29 mouse cellular contexts compared by ENCODE assay signal in the genomic region with DNA sequence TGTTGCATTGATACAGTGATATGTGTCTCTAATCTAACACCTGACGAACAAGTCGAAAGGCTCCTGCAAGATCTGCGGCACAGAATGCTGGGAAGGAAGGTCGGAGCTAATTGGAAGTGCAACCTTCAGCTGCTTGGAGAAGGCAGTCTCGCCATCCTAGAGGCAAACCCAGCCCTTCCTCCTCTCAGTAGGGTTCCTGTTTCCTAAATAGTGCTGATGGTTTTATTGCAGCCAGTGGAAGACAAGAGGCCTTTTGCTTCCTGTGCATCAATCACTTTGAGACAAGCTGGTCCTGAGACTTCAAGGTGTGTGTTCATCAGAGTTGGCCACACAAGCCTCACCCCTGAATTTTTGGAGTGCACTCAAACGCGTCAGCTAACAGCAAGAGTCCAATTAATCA.
A peak's percentile ranks its signal among the peaks of the same experiment; 100 is the strongest.
DNase-seq lines count a peak whose midpoint lies in the region; ATAC-seq and TF ChIP-seq lines count a peak whose summit lies in the region.
"Had no signal": no experiment of that assay in that cellular context is flagged by ENCODE, and none has a peak within 500 bp of the region (broad histone marks: within the 10 kb centered on the region; RNA-seq: fewer than 3 reads in every experiment).

No protein-coding gene starts in this region.

- ATAC-seq in hindbrain, embryonic 16.5 days: 0 out of 2 replicates have a peak, but pooled peaks have one; percentile 17
- no peak for ATAC-seq in limb, embryonic 11.5 days (ENCODE audit: insufficient number of reproducible peaks, low FRiP score, low TSS enrichment, low read depth)
- ATAC-seq: activated CD4-positive, CD25-positive, alpha-beta regulatory T cell, adult 4 months; forebrain, embryonic 13.5 days had no signal

- no peak overlapping the region for H3K27ac ChIP-seq in hindbrain, embryonic 16.5 days (ENCODE audit: low read depth, low read length)
- no peak overlapping the region for H3K27ac ChIP-seq in hindbrain, embryonic 10.5 days
- H3K27ac ChIP-seq in ES-E14 (ENCODE audit: insufficient read depth, low read depth, low read length, poor library complexity, severe bottlenecking): no peak overlapping the region
- 0 out of 2 replicates have a peak overlapping the region, but pooled peaks have one; percentile 52 for H3K27ac ChIP-seq in limb, embryonic 11.5 days (replicated peaks; ENCODE audit: low read depth, low read length)
- H3K27ac ChIP-seq: forebrain, embryonic 13.5 days; heart, adult 2 months; liver, embryonic 15.5 days; lung, embryonic 15.5 days; midbrain, embryonic 12.5 days; neural tube, embryonic 15.5 days; stomach, embryonic 15.5 days had no signal

- no peak overlapping the region for H3K4me2 ChIP-seq in hindbrain, embryonic 16.5 days (ENCODE audit: low read length)
- peak overlapping the region; percentile 4; the same call in 1 of the 2 replicates for H3K4me2 ChIP-seq in limb, embryonic 11.5 days (ENCODE audit: low read depth, severe bottlenecking)
- H3K4me2 ChIP-seq: embryonic facial prominence, embryonic 13.5 days; forebrain, embryonic 13.5 days; liver, embryonic 15.5 days; lung, embryonic 15.5 days; midbrain, embryonic 12.5 days; neural tube, embryonic 15.5 days; stomach, embryonic 15.5 days had no signal

- H3K27me3 ChIP-seq in hindbrain, embryonic 16.5 days (replicated peaks; ENCODE audit: control insufficient read depth, insufficient read depth, low read length): no peaks in the 10 kb centered on the region
- no peaks in the 10 kb centered on the region for H3K27me3 ChIP-seq in hindbrain, embryonic 10.5 days (ENCODE audit: insufficient read depth, poor library complexity, severe bottlenecking)
- H3K27me3 ChIP-seq in limb, embryonic 11.5 days (ENCODE audit: control insufficient read depth, insufficient read depth, low read length): no peaks in the 10 kb centered on the region
- H3K27me3 ChIP-seq: embryonic facial prominence, embryonic 13.5 days; forebrain, embryonic 13.5 days; liver, embryonic 15.5 days; lung, embryonic 15.5 days; midbrain, embryonic 12.5 days; neural tube, embryonic 15.5 days; stomach, embryonic 15.5 days had no signal

- DNase-seq in hindbrain, embryonic 10.5 days (ENCODE audit: low spot score): no peak
- peak; percentile 34 for DNase-seq in ES-E14 (ENCODE audit: low read depth, low spot score)
- DNase-seq in embryo, embryonic 9.5 days (ENCODE audit: extremely low spot score): peak; percentile 26
- peak; percentile 54 for DNase-seq in limb, embryonic 11.5 days (ENCODE audit: low spot score)
- no peak for DNase-seq in thymus, postnatal 14 days
- no peak for DNase-seq in left cerebral cortex, adult 9 months (ENCODE audit: low spot score in 2 of 2)
- DNase-seq in cerebellum, postnatal 10 days: no peak
- DNase-seq: adrenal gland, postnatal 10 days; cerebellum, adult 2 months; cerebellum, postnatal 36 days; gastrocnemius, postnatal 10 days; heart, adult 2 months; kidney, adult 8-10 months; kidney, postnatal 4 days; layer of hippocampus, adult 9-11 months; liver; lung, postnatal 36 days; right cerebral cortex, adult 18-20 months; thymus, postnatal 36 days had no signal

- no peaks in the 10 kb centered on the region for H3K9me3 ChIP-seq in hindbrain, embryonic 16.5 days (ENCODE audit: control insufficient read depth, low read length)
- no peaks in the 10 kb centered on the region for H3K9me3 ChIP-seq in hindbrain, embryonic 10.5 days
- no peaks in the 10 kb centered on the region for H3K9me3 ChIP-seq in ES-E14 (ENCODE audit: control insufficient read depth, insufficient read depth, low read depth, low read length)
- H3K9me3 ChIP-seq in limb, embryonic 11.5 days (ENCODE audit: control insufficient read depth, low read length): no peaks in the 10 kb centered on the region
- H3K9me3 ChIP-seq: embryonic facial prominence, embryonic 13.5 days; forebrain, embryonic 13.5 days; liver, embryonic 15.5 days; lung, embryonic 15.5 days; midbrain, embryonic 12.5 days; neural tube, embryonic 15.5 days; stomach, embryonic 15.5 days had no signal

- H3K9ac ChIP-seq in hindbrain, embryonic 16.5 days (ENCODE audit: low read depth, low read length): no peak overlapping the region
- H3K9ac ChIP-seq in ES-E14 (ENCODE audit: insufficient read depth, low read depth, low read length, poor library complexity, severe bottlenecking): no peak overlapping the region
- no peak overlapping the region for H3K9ac ChIP-seq in limb, embryonic 11.5 days (ENCODE audit: low read length)
- H3K9ac ChIP-seq: embryonic facial prominence, embryonic 13.5 days; forebrain, embryonic 13.5 days; liver, embryonic 15.5 days; lung, embryonic 15.5 days; midbrain, embryonic 12.5 days; neural tube, embryonic 15.5 days; stomach, embryonic 15.5 days had no signal

- H3K4me3 ChIP-seq in hindbrain, embryonic 16.5 days (ENCODE audit: low read length): no peak overlapping the region
- H3K4me3 ChIP-seq in hindbrain, embryonic 10.5 days: no peak overlapping the region
- no peak overlapping the region for H3K4me3 ChIP-seq in ES-E14 (ENCODE audit: insufficient read depth in 1 of 2, low read depth in 1 of 2, low read length in 2 of 2, poor library complexity in 1 of 2, severe bottlenecking in 1 of 2)
- no peak overlapping the region for H3K4me3 ChIP-seq in limb, embryonic 11.5 days (ENCODE audit: low read depth, low read length)
- H3K4me3 ChIP-seq: embryonic facial prominence, embryonic 13.5 days; erythroblast, embryonic 14.5 days; forebrain, embryonic 13.5 days; heart, adult 2 months; liver, embryonic 15.5 days; lung, embryonic 15.5 days; midbrain, embryonic 12.5 days; neural tube, embryonic 15.5 days; stomach, embryonic 15.5 days had no signal

- WGBS in hindbrain, embryonic 16.5 days: 40% methylated on average over 7 of the region's 7 CpGs
- 43% methylated on average over 7 of the region's 7 CpGs for WGBS in hindbrain, embryonic 10.5 days
- 3% methylated on average over 7 of the region's 7 CpGs for WGBS in limb, embryonic 11.5 days

- H3K4me1 ChIP-seq in hindbrain, embryonic 16.5 days (ENCODE audit: control insufficient read depth, insufficient read depth, low read depth, low read length): no peaks in the 10 kb centered on the region; the same call in 1 of the 2 replicates
- H3K4me1 ChIP-seq in hindbrain, embryonic 10.5 days (replicated peaks): peaks cover 12% of the 10 kb centered on the region; the same call in 1 of the 2 replicates
- H3K4me1 ChIP-seq in ES-E14 (ENCODE audit: control insufficient read depth in 2 of 2, insufficient read depth in 2 of 2, low read length in 2 of 2, poor library complexity in 1 of 2): no peaks in the 10 kb centered on the region
- H3K4me1 ChIP-seq in limb, embryonic 11.5 days (ENCODE audit: control insufficient read depth, insufficient read depth, low read length): peaks cover 12% of the 10 kb centered on the region
- H3K4me1 ChIP-seq: forebrain, embryonic 13.5 days; liver, embryonic 15.5 days; midbrain, embryonic 12.5 days; neural tube, embryonic 15.5 days; stomach, embryonic 15.5 days had no signal

- no peaks in the 10 kb centered on the region for H3K36me3 ChIP-seq in hindbrain, embryonic 16.5 days (ENCODE audit: control insufficient read depth, insufficient read depth, low read length)
- no peaks in the 10 kb centered on the region for H3K36me3 ChIP-seq in hindbrain, embryonic 10.5 days
- no peaks in the 10 kb centered on the region for H3K36me3 ChIP-seq in ES-E14 (ENCODE audit: control insufficient read depth, insufficient read depth, low read length, poor library complexity, severe bottlenecking)
- no peaks in the 10 kb centered on the region for H3K36me3 ChIP-seq in limb, embryonic 11.5 days (ENCODE audit: control insufficient read depth, insufficient read depth, low read length)
- H3K36me3 ChIP-seq: embryonic facial prominence, embryonic 13.5 days; liver, embryonic 15.5 days; lung, embryonic 15.5 days; midbrain, embryonic 12.5 days; neural tube, embryonic 15.5 days; stomach, embryonic 15.5 days had no signal

- in situ Hi-C loops in ES-E14 (cut with MboI; ENCODE audit: low sequenced_read_pairs in 2 of 2, unreplicated experiment in 2 of 2): no loop called here

TF ChIP-seq in ES-E14, 5 proteins besides CTCF, POLR2A, EP300 and RAD21:
- TF ChIP-seq CHD2 (IDR thresholded peaks at IDR 0.05; ENCODE audit: low read depth, low read length) (no peak), MAFK (IDR thresholded peaks at IDR 0.05; ENCODE audit: insufficient read depth, low read depth, low read length) (no peak), ZNF384 (IDR thresholded peaks at IDR 0.05; ENCODE audit: low read depth, low read length) (no peak), ZC3H11A (IDR thresholded peaks at IDR 0.05; ENCODE audit: borderline replicate concordance, low read depth, low read length) (no peak), HCFC1 (IDR thresholded peaks at IDR 0.05; ENCODE audit: borderline replicate concordance, insufficient read depth, low read length) (no peak)

Comparison
In these comparisons a context has a peak if more than half of its experiments do, and no peak if none do; other contexts are left out.
1. DNase-seq: peak in ES-E14 (single experiment), embryo, embryonic 9.5 days (single experiment) and limb, embryonic 11.5 days (single experiment); none in hindbrain, embryonic 10.5 days (single experiment), thymus, postnatal 14 days (single experiment), left cerebral cortex, adult 9 months (0 of 2) and cerebellum, postnatal 10 days (0 of 2).